Mouse (Mus musculus) gastrocnemius, postnatal 25 days (tissue): ENCODE data around the gene Bpifb6. TPM values are rescaled to one million over a fixed set of nuclear protein-coding genes. Genes with fewer than 3 reads are reported as not detected.
A peak's percentile ranks its signal among the peaks of the same experiment; 100 is the strongest.

ENCODE experiments used
- DNase-seq: peaks from one replicate; pipeline ENCODE4 v3.0.0; 2022
- long read RNA-seq, 2 experiments: library from polyadenylated mRNA; stranded (forward); transcript quantifications; one replicate each; pipeline ENCODE4 v2.0.0; 2021
- total RNA-seq, 2 experiments: library from RNA; stranded (reverse); gene quantifications; 1 replicate in 1 of 2; 2 replicates in 1 of 2; pipeline ENCODE4 v1.2.3; 2021

Bpifb6 gene
- total RNA-seq = not detected
- long read RNA-seq, experiment 1 = 0 reads
- long read RNA-seq, experiment 2 = 0 reads

DNA sequence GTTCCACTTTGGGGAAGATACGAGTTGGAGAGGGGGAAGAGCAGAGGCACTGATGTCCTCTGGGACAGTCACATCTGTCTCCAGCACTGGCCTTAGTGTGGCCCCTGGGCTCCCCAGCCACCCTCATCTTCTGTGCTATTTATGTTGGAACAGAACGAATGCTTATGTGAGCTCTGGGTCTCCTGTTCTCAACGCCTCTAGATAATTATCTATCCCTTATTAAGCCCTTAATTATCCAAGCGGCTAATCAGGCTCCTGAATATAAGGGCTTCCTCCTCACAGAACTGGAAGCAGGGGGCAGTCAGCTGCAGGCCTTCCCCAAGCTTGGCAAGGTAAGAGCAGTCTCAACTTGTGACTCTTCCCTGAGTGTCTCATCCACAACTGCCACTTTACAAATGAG, at the start of gene Bpifb6:
Gene Bpifb6 (plus strand): TSS at position 301 of the 400 bp plus-strand sequence.
- no peak for DNase-seq

DNA sequence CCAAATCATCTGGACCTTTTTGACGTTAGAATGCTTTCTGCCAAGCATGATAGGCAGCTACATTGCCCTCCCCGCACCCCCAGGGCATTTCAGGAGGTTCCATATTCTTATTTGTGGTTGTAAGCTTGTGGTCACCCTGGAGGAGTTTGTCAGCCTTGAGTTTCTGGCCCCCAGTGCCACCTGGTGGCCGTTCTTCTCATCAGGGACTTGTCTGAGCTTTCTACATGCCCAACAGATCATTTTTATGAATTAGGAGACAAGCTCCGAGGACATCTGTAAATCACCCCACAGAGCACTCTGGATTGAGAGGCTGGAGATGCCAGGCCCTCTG, 49.2 kb upstream of the Bpifb6 start:
- peak; percentile 24 for DNase-seq

DNA sequence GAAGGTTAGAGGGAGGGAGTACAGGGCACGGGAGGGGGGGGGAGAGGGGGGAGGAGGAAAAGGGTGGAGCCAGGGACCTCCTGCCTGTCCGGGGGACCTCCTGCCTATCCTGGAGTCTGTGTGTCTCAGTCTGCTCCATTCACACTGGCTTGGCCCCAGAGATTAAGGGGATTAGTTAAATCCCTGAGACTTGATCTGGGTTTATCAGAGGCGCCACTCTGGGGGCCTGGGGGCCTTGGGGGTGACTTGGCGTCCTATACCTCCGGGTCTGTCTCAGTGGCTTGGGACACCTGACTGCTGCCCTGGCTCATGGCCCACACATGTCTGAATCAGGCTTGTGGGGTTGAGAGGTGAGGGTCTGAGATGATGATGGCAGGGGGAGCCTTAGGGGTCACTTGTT, 46.6 kb upstream of the Bpifb6 start:
- DNase-seq = no peak

GRCm38 (mm10) chr2:153859581-153859980, 40.6 kb upstream of the Bpifb6 start:
- no peak for DNase-seq

GRCm38 (mm10) chr2:153860315-153860714, 39.9 kb upstream of the Bpifb6 start:
- DNase-seq = no peak

- DNase-seq = no peak
Measured at GRCm38 (mm10) chr2:153860715-153861114, 39.5 kb upstream of the Bpifb6 start.

DNA sequence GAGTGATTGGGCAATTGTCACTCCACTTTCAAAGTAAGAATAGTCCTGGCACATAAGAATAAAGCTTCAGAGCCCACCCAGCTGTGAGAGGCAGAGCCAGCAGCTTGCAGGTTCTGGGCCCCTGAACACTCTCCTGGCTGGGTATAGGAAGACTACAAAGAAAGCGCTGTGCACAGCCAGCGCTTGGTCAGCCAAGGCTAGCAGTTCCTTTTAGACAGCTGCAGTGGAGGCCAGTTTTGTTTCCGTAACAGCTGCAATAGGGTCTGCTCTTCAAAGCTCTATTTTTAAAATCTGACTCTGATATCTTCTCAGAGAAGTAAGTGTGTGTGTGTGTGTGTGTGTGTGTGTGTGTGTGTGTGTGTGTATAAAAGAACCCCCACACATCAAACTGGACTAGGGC, 38.2 kb upstream of the Bpifb6 start:
- DNase-seq = no peak

- DNase-seq = no peak
Measured at GRCm38 (mm10) chr2:153870984-153871383, 29.2 kb upstream of the Bpifb6 start, which contains the start of gene Sun5. Gene Sun5, minus strand, starts transcription at chr2:153871084.

DNA sequence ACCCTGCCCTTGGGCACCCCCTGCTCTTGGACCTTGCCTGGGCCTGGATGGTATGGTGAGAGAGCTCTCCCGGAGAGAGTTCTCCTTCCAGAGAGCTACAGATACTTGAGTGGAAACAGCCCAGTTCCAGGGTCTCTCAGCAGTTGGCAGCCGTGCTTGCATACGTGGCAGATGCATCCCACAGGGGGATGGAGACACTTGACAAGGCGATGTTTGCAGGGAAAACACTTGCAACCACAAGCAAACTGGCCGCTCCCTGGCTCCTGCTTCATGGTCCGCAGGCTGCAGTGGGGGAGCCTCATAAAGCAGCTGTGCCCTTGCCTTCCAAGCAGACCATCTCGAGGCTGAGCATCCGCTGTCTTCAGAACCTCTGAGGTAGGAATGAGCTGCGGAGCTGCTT, 25.4 kb upstream of the Bpifb6 start, which contains the start of gene Bpifb2:
Gene Bpifb2 (plus strand): TSS at position 301 of the 400 bp plus-strand sequence.
- DNase-seq = no peak

- no peak for DNase-seq
Measured at GRCm38 (mm10) chr2:153899111-153899510, 1.1 kb upstream of the Bpifb6 start.

DNA sequence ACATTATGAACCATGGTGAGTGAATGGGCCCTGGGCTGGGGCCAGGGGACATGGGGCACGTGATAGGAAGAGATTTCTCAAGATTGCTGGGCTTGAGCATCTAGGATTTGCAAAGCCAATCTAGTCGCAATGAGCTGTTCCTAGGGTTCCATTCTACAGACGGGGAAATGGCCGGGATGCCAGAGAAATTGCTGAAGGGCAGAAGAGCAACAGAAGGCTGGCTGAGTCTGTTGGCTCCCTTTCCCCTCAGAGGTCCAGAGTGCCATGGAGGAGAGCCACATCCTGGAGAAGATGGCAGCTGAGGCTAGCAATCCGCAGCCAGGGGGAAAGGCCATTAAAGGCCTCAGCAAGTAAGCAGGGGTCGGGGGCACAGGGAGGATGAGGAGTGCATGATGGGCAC, 2.5 kb downstream of the Bpifb6 start:
- DNase-seq = no peak

DNA sequence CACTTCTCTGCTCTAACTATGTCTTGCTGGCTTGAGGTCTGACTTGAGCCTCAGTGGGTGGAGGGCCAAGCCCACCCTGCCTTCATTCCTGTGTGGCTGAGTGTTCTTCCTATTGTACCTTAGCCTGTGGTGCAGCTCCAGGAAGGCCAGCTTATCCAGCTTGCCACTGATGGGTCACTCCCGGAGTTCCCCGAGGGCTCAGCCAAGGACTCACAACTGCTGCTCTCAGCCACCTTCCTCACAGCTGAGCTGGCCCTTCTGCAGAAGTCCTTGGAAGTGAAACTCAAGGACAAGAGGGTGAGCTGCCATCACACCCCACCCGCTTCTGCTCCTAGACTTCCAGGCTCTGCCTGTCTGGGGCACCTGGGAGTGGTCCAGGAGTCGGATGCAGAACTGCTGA, 6.4 kb downstream of the Bpifb6 start:
- DNase-seq = no peak

DNA sequence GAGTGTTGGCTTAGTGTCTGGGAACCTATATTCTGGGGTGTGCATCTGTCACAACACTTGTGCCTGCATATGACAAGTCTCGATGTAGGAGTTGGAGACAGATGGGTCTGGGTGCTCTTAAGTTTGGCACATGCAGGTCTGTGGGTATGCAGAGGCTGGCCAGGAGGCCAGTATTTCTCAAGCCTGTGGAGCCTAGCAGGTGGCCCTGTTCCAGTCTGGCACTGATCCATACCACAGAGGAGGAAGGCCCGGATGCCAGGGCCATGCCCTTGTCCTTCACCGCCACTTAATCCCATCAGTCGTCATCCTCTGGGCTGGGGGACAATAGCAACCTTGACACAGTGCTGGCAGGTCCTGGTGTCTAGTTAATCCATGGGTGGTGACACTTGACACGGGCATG, 14.0 kb downstream of the Bpifb6 start:
- peak; percentile 36 for DNase-seq

GRCm38 (mm10) chr2:153917930-153918329, 17.7 kb downstream of the Bpifb6 start, which contains the start of gene Bpifb3:
Gene Bpifb3, plus strand, starts transcription at chr2:153918230.
- no peak for DNase-seq

- DNase-seq = no peak
Measured at GRCm38 (mm10) chr2:153921246-153921645, 21.1 kb downstream of the Bpifb6 start.

- DNase-seq = no peak
Measured at GRCm38 (mm10) chr2:153929871-153930413, 29.8 kb downstream of the Bpifb6 start.

- DNase-seq = no peak
Measured at GRCm38 (mm10) chr2:153931125-153931524, 30.9 kb downstream of the Bpifb6 start.

DNA sequence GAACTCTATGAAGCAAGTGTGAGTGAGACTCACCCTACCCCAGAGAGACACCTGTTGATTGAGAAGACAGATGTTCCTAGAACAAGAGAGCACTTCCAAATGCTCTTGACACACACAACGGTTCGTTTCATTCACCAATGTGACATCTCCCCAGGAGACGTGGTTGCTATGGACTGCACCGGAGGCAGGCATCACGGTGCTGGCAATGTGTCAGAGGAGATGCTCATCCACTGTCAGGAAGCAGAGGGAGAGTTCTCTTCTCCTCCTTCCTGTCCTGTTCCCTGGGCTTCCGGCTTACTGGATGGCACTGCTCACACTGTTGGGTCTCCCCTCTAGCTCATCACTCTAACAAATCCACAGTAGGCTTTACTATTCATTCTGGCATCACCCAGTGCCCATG, 33.1 kb downstream of the Bpifb6 start:
- no peak for DNase-seq

GRCm38 (mm10) chr2:153935348-153935747, 35.2 kb downstream of the Bpifb6 start:
- no peak for DNase-seq

DNA sequence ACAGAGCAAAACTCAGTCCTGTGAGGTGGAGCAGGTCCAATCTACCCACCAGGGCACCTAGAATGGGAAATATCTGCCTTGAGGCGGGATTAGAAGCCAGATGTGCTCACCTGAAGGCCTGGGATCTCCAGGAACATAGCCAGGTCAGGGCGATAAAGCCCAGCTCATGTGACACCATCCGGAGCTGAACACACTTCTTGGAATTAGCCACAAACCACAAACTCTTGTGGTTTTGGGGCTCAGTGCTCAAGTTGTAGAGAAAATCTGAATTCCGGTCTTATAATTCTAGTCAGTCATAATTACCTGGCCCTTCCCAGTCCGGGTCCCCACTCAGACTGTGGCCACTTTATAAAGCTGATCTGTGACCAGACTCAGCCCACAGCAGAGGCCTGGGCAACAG, 37.7 kb downstream of the Bpifb6 start, which contains the start of gene Bpifb4:
Gene Bpifb4 (plus strand): TSS at position 370 of the 400 bp plus-strand sequence.
- DNase-seq = no peak

DNA sequence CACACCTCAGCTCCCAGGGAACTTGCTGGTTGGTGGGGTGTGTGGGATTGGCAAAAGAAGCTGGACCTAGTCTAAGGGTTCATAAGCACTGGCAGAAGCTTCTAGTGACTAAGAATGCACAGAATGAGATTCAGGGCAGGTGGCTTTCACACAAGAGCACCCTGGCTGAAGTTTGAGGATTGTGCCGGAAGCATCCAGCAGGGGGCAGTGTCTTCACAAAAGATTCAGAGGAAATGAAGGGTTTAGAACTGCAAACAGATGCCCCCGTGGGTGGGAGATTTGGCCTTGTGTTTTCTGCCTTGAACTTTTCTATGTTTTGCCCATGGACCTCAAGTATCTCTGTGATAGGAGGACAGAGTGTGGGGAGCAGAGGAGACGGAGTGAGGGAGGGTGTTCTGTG, 43.3 kb downstream of the Bpifb6 start:
- no peak for DNase-seq

GRCm38 (mm10) chr2:153944567-153944966, 44.4 kb downstream of the Bpifb6 start:
- no peak for DNase-seq

- DNase-seq = no peak
Measured at GRCm38 (mm10) chr2:153952897-153953296, 52.7 kb downstream of the Bpifb6 start.

GRCm38 (mm10) chr2:153953836-153954235, 53.6 kb downstream of the Bpifb6 start:
- DNase-seq = no peak
